Mouse (Mus musculus) kidney, embryonic 14.5 days (tissue): ENCODE data around the gene Cct6b. TPM values are rescaled to one million over a fixed set of nuclear protein-coding genes. Genes with fewer than 3 reads are reported as not detected.

ENCODE experiments used
- ATAC-seq: fragments of 200-750 bp; cut with Nextera tagmentation; 2 replicates; pipeline ENCODE4 v1.8.0; 2017; ENCODE audit warnings: moderate number of reproducible peaks, mild to moderate bottlenecking, moderate TSS enrichment, moderate library complexity; ENCODE audit not compliant: low FRiP score, low TSS enrichment
- H3K27ac ChIP-seq: fragments of 300-500 bp; sonication (generic); 2 replicates; pipeline ENCODE4 v1.5.1; 2014; ENCODE audit warnings: low read depth, mild to moderate bottlenecking, low read length, moderate library complexity, mixed read lengths
- H3K27me3 ChIP-seq: fragments of 300-500 bp; sonication (generic); 2 replicates; pipeline ENCODE4 v1.6.1; 2014; ENCODE audit warnings: mild to moderate bottlenecking, low read length; ENCODE audit not compliant: control insufficient read depth, insufficient read depth
- H3K36me3 ChIP-seq: fragments of 300-500 bp; sonication (generic); 2 replicates; pipeline ENCODE4 v1.6.1; 2014; ENCODE audit warnings: low read length, mixed read lengths; ENCODE audit not compliant: control insufficient read depth, insufficient read depth
- H3K4me1 ChIP-seq: fragments of 300-500 bp; sonication (generic); 2 replicates; pipeline ENCODE4 v1.6.1; 2014; ENCODE audit warnings: low read length, mixed read lengths; ENCODE audit not compliant: control insufficient read depth, insufficient read depth
- H3K4me2 ChIP-seq: fragments of 300-500 bp; sonication (generic); replicated peaks from 2 replicates; pipeline ENCODE4 v1.6.1; 2014; ENCODE audit warnings: low read depth, mild to moderate bottlenecking, low read length
- H3K4me3 ChIP-seq: fragments of 300-500 bp; sonication (generic); 2 replicates; pipeline ENCODE4 v1.5.1; 2014; ENCODE audit warnings: mild to moderate bottlenecking, low read length
- H3K9ac ChIP-seq: fragments of 300-500 bp; sonication (generic); 2 replicates; pipeline ENCODE4 v1.6.1; 2014; ENCODE audit warnings: low read depth, mild to moderate bottlenecking, low read length, moderate library complexity
- H3K9me3 ChIP-seq: fragments of 300-500 bp; sonication (generic); 2 replicates; pipeline ENCODE4 v1.6.1; 2016; ENCODE audit warnings: low read length; ENCODE audit not compliant: control insufficient read depth
- WGBS: fragments of 180-500 bp; shearing (Covaris S2); extraction: QIAGEN DNeasy Blood & Tissue Kit; methylation state at CpG from one replicate; pipeline ENCODE4 v1.1.7; 2014; 5-methylcytosine and 5-hydroxymethylcytosine counted together
- polyA plus RNA-seq: library from polyadenylated mRNA; unstranded; fragments of >200 nt; fragmentation: Nextera tagmentation; extraction: Ambion mirVana; gene quantifications from 2 replicates; pipeline ENCODE4 v1.2.1, GENCODE M21; 2014

Cct6b gene
- polyA plus RNA-seq, 1 experiment from 2014 or later = 0.31 TPM

DNA sequence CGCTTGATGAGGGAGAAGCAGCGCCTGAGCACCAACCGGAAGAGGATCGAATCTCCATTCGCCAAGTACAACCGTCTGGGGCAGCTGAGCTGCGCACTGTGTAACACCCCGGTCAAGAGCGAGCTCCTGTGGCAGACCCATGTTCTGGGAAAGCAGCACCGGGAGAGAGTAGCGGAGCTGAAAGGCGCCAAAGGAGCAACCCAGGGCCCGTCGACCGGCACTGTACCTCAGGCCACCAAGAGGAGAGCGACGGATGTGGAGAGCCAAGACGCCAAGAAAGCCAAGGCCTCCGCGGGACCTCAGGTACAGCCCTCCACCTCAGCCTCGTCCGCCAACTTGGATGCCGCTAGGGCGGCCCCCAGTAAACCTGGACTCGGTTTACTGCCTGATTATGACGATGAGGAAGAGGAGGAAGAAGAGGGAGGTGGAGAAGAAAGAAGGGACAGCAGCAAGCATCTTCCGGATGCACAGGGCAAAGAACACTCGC is 360 bp upstream of the Cct6b start:
- Histone ChIP-seq H3K4me2 (peak overlapping the region; percentile 89), H3K4me3 (peak overlapping the region; percentile 99), H3K36me3 (peaks cover 13% of the 10 kb centered on the region; the same call in 1 of the 2 replicates), H3K27ac (peak overlapping the region; percentile 97), H3K9ac (peak overlapping the region; percentile 89), H3K4me1 (peaks cover 15% of the 10 kb centered on the region), H3K9me3 (peaks cover 5% of the 10 kb centered on the region; the same call in 1 of the 2 replicates), H3K27me3 (no peaks in the 10 kb centered on the region)
- WGBS = 1% methylated on average over 28 of the region's 28 CpGs
- peak; percentile 68; the same call in 1 of the 2 replicates for ATAC-seq

DNA sequence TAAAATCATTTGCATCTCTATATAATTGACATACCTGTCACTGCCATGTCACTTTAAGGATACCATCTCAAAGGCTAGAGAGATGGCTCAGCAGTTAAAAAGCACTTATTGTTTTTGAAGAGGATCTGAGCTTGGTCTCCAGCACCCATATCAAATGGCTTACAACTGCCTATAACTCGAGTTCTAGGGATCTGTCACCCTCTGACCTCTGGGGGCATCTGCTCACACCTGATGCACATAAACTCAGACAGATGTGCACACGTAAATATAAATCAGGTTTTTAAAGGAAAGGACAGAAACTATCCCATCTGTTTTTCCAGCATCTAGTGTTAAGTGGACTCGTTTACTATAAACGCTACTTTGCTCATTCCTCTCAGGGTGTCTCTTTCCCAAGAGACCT is 860 bp downstream of the Cct6b start:
- peak overlapping the region; percentile 99 for H3K4me3 ChIP-seq
- peaks cover 5% of the 10 kb centered on the region; the same call in 1 of the 2 replicates for H3K9me3 ChIP-seq
- no peak for ATAC-seq
- WGBS = 9% methylated on average over 4 of the region's 4 CpGs
- peak overlapping the region; percentile 69 for H3K4me2 ChIP-seq
- peak overlapping the region; percentile 97 for H3K27ac ChIP-seq
- peaks cover 3% of the 10 kb centered on the region; the same call in 1 of the 2 replicates for H3K36me3 ChIP-seq
- peaks cover 15% of the 10 kb centered on the region for H3K4me1 ChIP-seq
- H3K27me3 ChIP-seq = no peaks in the 10 kb centered on the region
- H3K9ac ChIP-seq = peak overlapping the region; percentile 89

DNA sequence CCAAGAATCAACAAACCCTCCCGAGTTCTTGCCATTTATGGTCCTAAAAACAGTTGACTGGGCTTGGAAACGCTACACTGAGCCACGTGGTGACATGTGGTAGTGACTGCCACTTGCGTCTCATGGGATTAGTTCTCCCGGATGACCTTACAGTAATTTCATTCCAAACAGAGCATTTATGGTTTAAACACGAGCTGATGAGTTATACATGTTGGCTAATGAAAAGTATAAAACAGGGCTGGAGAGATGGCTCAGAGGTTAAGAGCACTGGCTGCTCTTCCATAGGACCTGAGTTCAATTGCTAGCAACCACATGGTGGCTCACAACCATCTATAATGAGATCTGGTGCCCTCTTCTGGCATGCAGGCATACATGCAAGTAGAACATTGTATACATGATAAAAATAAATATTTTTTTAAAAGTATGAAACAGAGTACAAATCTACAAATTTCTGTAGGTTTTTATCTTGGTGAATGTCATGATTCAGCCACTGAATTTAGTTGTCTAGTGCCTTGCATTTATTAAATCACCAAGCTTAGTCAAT is 1.8 kb downstream of the Cct6b start:
- WGBS = 84% methylated on average over 6 of the region's 6 CpGs
- Histone ChIP-seq H3K27ac (no peak overlapping the region), H3K9ac (no peak overlapping the region), H3K4me1 (peaks cover 15% of the 10 kb centered on the region), H3K4me3 (no peak overlapping the region), H3K36me3 (peaks cover 3% of the 10 kb centered on the region; the same call in 1 of the 2 replicates), H3K9me3 (peaks cover 5% of the 10 kb centered on the region; the same call in 1 of the 2 replicates), H3K27me3 (no peaks in the 10 kb centered on the region), H3K4me2 (no peak overlapping the region)
- ATAC-seq = no peak

DNA sequence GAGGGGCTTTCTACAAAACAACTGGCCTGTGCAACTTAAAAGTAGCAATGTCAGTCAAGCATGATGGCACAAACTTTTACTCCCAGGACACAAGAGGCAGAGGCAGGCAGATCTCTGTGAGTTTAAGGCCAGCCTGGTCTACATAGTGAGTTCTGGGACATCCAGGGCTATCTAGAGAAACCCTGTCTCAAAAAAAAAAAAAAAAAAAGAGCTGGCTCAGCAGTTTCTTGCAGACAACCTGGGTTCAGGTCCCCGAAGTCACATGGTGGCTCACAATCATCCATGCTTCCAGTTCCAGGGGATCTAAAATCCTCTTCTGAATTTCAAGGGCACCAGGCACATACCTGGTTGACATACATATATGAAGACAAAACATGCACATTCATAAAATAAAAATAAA is 8.2 kb downstream of the Cct6b start:
- ATAC-seq = no peak
- no peaks in the 10 kb centered on the region for H3K4me1 ChIP-seq
- H3K4me3 ChIP-seq = no peak overlapping the region
- no peak overlapping the region for H3K4me2 ChIP-seq
- no peaks in the 10 kb centered on the region for H3K36me3 ChIP-seq
- no peaks in the 10 kb centered on the region for H3K27me3 ChIP-seq
- no peak overlapping the region for H3K27ac ChIP-seq
- H3K9ac ChIP-seq = no peak overlapping the region
- WGBS = 87% methylated on average over 1 of the region's 1 CpGs
- H3K9me3 ChIP-seq = no peaks in the 10 kb centered on the region

DNA sequence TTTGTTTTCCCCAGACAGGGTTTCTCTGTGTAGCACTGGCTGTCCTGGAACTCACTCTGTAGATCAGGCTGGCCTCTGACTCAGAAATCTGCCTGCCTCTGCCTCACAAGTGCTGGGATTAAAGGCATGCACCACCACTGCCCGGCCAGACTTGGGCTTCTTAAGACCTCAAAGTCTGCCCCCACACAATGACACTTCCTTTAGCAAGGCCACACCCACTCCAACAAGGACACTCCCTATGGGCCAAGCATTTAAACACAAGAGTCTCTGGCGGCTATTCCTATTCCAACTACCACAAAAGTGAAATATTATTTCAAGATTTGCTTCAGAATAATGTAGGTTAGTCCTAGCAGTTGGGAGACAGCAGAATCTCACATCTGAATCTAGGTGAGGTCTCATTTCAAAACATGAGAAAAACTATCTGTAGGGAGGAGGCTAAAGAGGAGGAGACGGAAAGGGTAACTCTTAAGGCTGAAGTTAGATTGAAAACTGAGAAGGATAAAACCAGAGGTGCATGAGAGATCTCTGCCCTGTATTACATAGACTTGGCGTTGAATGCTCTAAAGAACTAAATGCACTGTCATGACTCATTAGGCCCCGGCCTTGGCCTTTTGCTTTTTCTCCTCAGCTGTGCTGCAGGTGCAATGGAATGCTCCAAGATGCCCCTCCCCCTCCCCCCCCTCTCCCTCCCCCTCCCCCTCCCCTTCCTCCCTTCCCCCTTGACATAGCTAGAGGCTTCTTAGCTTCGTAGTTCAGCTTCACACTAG is 11.6 kb downstream of the Cct6b start:
- Histone ChIP-seq H3K4me3 (no peak overlapping the region), H3K27me3 (no peaks in the 10 kb centered on the region), H3K4me2 (no peak overlapping the region), H3K4me1 (no peaks in the 10 kb centered on the region), H3K36me3 (no peaks in the 10 kb centered on the region), H3K9me3 (no peaks in the 10 kb centered on the region), H3K9ac (no peak overlapping the region), H3K27ac (no peak overlapping the region)
- ATAC-seq = no peak
- 55% methylated on average over 6 of the region's 6 CpGs for WGBS

DNA sequence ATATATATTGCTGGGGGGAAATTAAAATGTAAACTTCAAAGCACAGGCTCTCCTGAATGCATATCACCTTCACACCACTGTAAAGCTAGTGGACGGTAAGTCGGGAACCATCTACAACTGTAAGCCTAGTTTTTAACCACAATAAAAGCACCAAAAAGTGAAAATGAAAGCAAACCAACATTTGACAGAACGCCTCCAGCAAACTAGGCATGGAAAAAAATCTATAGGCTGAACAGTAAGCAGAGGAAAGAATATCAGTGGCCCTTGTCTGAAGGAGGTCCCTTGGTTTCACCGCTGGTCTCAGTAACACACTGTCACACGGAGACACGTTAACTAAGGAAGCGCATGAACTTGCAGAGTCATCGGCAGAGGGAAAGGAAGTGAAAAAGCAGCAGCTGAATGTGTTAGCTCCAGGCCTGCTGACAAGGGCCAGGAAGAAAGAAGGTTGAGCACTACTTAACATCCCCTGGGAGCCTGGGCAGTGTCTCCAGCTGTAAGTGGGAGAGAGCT is 17.2 kb downstream of the Cct6b start:
- Histone ChIP-seq H3K9ac (no peak overlapping the region), H3K36me3 (no peaks in the 10 kb centered on the region), H3K27ac (no peak overlapping the region), H3K4me2 (no peak overlapping the region), H3K4me3 (no peak overlapping the region), H3K4me1 (no peaks in the 10 kb centered on the region), H3K9me3 (no peaks in the 10 kb centered on the region; the same call in 1 of the 2 replicates), H3K27me3 (no peaks in the 10 kb centered on the region)
- ATAC-seq = no peak
- WGBS = 85% methylated on average over 8 of the region's 8 CpGs

DNA sequence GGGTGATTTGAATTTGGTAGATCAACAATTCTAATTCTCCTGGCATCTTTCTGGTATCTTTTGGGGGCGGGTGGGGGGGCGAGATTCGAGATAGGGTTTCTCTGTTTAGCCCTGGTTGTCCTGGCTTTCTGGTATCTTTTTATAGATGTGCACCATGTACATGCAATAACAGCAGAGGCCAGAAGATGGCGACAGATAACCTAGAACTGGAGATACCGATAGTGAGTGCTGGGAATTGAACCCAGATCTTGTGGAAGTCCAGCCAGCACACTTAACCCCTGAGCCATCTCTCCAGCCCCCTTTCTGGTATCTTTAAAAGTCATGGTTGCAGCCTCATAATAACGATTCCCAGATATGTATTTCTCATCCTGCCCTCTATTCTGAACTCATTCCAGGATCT is 18.0 kb downstream of the Cct6b start:
- WGBS = 32% methylated on average over 6 of the region's 6 CpGs
- no peak overlapping the region for H3K27ac ChIP-seq
- no peak overlapping the region for H3K4me3 ChIP-seq
- H3K4me2 ChIP-seq = no peak overlapping the region
- no peak for ATAC-seq
- H3K4me1 ChIP-seq = no peaks in the 10 kb centered on the region
- H3K9me3 ChIP-seq = no peaks in the 10 kb centered on the region; the same call in 1 of the 2 replicates
- H3K36me3 ChIP-seq = no peaks in the 10 kb centered on the region
- H3K9ac ChIP-seq = no peak overlapping the region
- no peaks in the 10 kb centered on the region for H3K27me3 ChIP-seq

DNA sequence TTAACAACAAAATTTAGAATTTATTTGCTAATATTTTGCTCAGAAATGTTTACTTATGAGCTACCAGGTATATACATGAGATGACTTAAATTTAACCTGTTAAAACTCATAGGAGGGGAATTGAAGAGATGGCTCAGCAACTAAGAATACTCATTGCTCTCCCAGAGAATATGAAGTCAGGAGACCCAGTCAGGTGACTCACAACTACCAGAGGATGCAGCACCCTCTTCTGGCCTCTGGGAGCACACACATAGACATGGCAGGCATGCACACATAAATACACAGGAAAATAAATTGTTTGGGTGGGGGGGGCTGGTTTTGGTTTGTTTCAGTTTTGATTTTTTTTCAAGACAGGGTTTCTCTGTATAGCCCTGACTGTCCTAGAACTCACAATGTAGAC is 25.1 kb downstream of the Cct6b start:
- Histone ChIP-seq H3K4me1 (no peaks in the 10 kb centered on the region), H3K27me3 (no peaks in the 10 kb centered on the region), H3K36me3 (no peaks in the 10 kb centered on the region), H3K9me3 (no peaks in the 10 kb centered on the region; the same call in 1 of the 2 replicates), H3K4me3 (no peak overlapping the region), H3K9ac (no peak overlapping the region), H3K27ac (no peak overlapping the region), H3K4me2 (no peak overlapping the region)
- ATAC-seq = no peak

DNA sequence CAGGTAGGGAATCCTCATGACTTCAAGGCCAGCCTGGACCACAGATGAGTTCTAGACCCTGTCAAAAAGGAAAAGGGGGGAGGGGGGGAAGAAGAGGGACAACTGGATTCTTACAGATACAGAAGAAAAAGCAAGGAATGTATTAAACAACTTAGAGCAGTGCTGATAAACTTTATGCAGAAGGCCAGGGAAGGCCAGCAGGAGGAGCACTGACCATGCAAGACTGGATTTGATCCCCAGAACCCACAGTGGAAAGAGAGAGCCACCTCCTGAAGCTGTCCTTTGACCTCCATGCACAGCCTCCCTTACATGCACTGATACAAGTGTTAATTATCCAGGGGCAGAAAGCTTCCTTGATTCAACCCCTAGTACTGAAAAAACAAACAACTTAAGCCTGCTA is 29.9 kb downstream of the Cct6b start:
- ATAC-seq = no peak
- Histone ChIP-seq H3K27ac (no peak overlapping the region), H3K27me3 (no peaks in the 10 kb centered on the region), H3K4me1 (no peaks in the 10 kb centered on the region), H3K9me3 (no peaks in the 10 kb centered on the region), H3K4me3 (no peak overlapping the region), H3K4me2 (no peak overlapping the region), H3K9ac (no peak overlapping the region), H3K36me3 (no peaks in the 10 kb centered on the region)
